Mouse (Mus musculus) 3T3-L1 (cell line): ENCODE results near the gene Ly75.

Experiments used
- DNase-seq: peaks from one replicate; pipeline ENCODE4 v3.0.0-alpha.2; 2015; ENCODE audit warnings: low read depth, low spot score

The Ly75 gene

GRCm38 (mm10) chr2:60382858-60383669 is at the start of gene Ly75:
Ly75 (minus strand) TSS chr2:60383303.
- peak; percentile 87 for DNase-seq

DNA sequence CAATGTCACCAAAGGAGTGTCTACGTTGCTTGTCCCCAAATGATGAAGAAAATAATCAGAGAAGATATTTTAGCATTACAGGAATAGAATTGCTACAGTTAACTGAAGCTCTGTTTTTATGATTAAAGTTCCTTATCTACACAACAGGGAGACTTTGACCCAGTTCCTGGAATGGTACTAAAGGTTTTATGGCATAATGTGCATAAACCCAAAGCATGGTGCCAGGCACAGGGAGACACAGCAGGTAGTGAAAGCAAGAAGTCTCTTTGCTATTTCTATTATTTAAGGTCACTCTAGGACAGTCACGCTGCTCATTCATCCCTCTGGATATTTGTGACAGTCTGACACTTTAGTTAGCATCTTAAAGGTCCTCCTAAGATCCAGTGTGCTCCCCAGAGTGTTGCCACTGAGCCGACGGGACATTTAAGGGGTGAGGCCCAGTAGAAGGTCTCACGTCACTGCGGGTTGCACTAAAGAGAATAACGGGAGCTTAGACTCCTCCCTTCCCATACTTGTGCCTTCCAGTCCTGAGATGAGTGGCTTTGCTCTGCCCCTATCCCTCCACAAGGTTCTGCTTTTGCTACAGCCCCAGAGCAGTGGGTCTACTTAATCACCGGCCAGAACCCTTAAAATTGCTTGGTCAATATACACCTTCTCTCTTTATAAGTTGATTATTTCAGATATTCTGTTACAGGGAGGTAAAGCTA is 47.4 kb upstream of the Ly75 start:
- no peak for DNase-seq

DNA sequence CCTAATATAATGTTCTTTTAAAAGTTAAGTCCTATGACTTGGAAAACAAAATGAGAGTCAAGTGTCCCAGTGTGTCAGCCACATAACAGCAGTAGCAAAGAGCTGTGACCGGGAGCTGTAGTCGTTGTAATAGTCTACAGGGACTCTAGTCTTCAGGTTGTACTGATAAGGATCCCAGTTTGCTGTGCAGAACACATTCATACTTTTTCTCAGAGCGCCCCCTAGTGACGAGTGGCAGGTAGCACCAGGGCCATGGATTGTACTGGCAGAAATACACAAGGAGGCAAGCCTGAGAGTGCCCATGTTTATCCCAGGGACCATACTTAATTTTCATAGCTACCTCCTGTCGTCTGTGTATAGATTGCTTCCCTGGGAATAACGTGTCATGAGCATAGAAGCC is 35.0 kb upstream of the Ly75 start:
- DNase-seq = peak; percentile 87

GRCm38 (mm10) chr2:60414334-60414733 is 31.2 kb upstream of the Ly75 start:
- no peak for DNase-seq

DNA sequence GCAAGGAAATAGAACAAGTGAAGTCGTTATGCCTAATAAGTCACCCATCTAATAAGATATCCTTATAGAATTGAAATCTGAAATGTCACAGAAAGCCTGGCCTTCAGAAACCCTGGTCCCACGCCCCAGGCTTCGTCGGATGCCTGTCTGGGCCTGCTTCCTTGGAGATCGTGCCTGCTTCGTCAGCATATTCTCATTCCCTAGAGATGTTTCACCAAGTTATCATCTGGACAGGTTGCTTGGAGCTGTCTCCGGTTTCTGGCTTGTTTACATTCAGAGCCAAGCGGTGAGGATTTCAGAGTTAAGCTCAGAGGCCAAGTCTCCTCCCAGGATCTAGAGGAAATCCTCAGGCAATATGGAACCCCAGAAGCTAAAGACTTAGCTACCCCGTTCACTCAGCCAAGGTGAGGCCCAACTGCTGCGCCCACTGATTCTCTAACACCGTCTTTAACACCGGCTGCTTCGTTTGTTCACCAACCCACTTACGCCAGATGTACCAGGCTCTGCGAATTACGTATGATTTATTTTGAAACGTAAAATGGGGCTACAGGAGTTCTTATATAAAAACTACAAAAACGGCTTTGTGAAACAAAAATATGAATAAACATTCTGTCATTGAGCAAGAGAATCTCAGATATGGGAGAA is 30.0 kb upstream of the Ly75 start:
- DNase-seq = no peak

- DNase-seq = no peak
Observed at GRCm38 (mm10) chr2:60411181-60411580, 28.1 kb upstream of the Ly75 start.

- no peak for DNase-seq
Observed at GRCm38 (mm10) chr2:60409989-60410763, 27.1 kb upstream of the Ly75 start.

GRCm38 (mm10) chr2:60409194-60409593 is 26.1 kb upstream of the Ly75 start:
- DNase-seq = no peak

DNA sequence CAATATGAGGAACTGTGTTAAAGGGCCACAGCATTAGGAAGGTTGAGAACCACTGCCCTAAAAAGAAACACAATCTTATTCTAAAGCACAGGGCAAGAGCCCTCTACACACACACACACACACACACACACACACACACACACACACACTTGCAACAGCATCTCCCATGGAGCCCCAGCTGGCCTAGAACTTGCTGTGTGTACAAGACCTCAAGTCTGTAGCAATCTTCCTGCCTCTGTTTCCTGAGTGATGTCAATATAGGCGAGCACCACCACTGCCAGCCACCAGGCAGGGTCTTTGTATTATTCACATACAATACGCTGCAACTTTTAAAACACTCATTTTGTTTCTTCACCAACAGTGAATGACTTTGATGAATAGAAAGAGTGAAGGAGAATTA is 24.3 kb upstream of the Ly75 start:
- DNase-seq = no peak

DNA sequence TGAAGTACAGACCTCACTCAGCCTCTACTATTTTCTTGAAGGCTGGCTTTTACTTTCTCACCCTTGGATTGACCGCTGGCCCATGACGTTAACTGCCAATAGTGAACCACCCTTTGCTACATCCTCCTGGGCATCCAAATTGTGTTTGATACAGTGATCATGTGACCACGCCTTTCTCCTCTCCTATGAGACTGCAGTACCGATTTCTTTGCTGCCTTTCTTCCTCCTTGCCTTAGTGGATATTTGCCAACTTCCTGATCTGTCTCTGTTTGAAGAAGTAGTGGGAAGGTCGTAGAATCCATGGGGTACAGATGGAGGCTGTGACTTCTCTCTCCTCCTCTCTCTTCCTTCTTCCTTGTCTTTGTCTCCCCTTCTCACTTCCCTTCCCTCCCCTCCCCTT is 22.3 kb upstream of the Ly75 start:
- DNase-seq = no peak

GRCm38 (mm10) chr2:60404763-60405162 is 21.7 kb upstream of the Ly75 start:
- no peak for DNase-seq

- no peak for DNase-seq
Observed at GRCm38 (mm10) chr2:60401694-60402093, 18.6 kb upstream of the Ly75 start.

DNA sequence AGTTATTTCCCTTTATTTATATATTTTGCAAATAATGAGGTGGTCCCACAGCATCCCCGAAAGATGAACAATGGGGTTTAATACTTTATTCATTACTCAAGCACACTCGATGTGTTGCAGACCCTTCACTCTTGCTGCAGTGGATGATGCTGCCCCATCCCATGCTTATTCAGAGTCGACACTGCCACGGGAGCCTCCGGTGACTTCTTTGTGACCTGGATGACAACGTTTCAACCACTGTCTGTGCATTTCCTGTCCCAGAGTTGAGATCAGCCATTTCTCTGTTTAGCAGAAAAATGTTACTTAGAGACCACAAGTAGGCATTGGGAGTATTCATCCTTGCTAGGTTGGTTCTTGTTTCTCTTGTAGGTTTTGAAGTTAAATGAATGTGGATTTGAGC is 10.7 kb upstream of the Ly75 start:
- no peak for DNase-seq

- no peak for DNase-seq
Observed at GRCm38 (mm10) chr2:60392286-60392685, 9.2 kb upstream of the Ly75 start.

DNA sequence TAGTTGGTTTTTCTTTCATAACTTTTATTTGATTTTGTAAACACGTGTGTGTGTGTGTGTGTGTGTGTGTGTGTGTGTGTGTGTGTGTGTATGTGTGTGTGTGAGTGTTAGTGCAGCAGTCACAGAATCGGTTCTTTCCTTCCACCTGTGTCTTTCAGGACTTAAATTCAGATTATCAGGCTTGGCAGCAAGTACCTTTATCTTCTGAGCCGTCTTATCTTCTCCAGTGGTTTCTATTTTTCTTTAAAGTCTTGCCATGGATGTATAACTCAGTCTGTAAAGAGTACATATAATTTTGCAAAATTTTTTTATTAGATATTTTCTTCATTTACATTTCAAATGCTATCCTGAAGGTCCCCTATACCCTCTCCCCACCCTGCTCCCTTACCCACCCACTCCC is 4.3 kb upstream of the Ly75 start:
- DNase-seq = no peak

DNA sequence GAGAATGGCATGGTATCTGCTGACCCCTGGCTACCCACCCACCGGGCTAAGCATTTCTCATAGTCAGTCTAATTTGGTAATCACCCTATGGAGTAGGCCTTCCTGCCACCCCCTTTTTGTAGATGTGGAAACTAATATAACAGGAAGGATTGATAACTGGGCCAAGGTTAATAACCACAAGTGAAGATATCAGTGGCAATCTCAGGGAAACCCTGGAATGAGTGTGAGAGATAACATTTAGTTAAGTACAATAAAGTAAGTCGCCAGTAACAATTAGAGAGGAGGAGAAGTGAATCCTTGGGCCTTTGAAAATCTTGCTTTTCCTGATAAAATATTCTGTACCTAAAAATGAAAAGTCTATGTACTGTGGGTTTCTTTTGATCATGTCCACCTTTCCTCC is 3.7 kb upstream of the Ly75 start:
- DNase-seq = no peak

GRCm38 (mm10) chr2:60384763-60385085 is 1.6 kb upstream of the Ly75 start:
- peak; percentile 48 for DNase-seq

DNA sequence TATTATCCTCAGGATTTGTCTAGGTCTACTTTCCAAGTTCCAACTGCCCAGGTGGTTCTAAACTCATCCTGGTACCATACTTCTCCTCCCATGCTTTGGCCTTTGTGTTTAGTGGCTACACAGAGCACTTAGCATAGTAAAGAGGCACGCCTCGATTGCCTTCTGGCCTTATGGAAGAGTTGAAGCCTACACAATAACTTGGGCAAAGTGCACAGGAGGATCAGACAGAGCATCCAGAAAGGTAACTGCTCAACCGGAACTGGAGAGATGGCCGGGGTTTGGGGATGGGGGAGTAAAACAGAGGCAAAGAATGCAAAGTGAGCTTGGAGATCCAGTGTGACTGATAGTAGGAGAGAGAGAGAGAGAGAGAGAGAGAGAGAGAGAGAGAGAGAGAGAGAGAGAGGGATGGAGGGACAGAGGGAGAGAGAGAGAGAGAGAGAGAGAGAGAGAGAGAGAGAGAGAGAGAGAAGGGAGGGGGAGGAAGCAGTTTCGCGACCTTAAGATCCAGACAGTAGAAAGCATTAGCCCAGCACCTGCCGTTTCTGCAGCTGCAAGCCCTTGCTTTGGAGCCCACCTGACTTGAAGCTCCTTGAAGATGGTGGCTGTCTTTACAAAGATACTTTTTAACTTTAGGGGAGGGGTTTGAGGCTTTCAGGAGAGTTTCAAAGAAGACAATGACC is 1.1 kb upstream of the Ly75 start:
- no peak for DNase-seq

- DNase-seq = peak; percentile 43
Observed at GRCm38 (mm10) chr2:60382346-60382745, 757 bp downstream of the Ly75 start.

DNA sequence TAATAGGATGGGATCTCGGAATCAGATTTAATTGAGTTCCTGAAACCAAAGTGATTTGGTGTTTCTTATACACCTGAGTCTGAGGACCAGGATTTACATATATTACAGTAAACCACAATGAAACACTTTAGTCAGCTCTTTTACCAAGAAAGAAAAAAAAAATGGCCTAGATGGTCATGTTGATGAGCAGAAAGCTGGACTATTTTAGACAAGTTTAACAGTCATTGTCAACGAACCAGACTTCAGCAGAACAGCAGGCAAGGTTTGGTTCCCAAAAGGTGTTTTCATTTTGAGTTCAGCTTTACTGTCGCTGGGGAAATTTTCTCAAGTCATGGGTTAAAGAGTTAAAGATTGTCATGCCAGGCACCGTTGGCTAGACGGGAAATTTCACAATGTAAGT is 5.8 kb downstream of the Ly75 start:
- DNase-seq = no peak

GRCm38 (mm10) chr2:60375608-60376107 is 7.4 kb downstream of the Ly75 start:
- no peak for DNase-seq
